Mouse (Mus musculus): ENCODE results near the gene Itga9. TPM values are rescaled to one million over a fixed set of nuclear protein-coding genes. Genes with fewer than 3 reads are reported as not detected.

Itga9 gene
- polyA plus RNA-seq, 1 experiment, result not detected

DNA sequence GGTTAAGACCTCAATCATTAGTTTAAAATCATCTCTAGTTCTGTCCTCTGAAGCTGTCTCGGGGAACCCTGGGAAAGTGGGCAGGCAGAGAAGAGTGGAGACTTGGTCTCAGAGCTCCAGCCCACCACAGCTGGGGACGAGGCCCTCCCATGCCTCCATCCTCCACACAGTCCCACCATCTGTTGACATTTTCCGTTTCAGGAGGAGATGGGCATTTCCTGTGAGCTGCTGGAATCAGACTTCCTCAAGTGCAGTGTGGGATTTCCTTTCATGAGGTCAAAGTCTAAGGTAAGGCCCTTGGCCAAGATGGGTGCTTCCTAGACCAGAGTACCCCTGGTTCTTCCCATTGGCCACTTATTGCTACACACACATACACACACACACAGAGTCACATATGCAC, 226.0 kb downstream of the Itga9 start:
- H3K79me2 ChIP-seq (ENCODE audit: control insufficient read depth, insufficient read depth), result no peaks in the 10 kb centered on the region
- no peaks in the 10 kb centered on the region for H3K27me3 ChIP-seq (ENCODE audit: control insufficient read depth, insufficient read depth, insufficient read length)
- no peak overlapping the region for H3ac ChIP-seq (ENCODE audit: control insufficient read depth, insufficient read length, low read depth)
- H3K4me3 ChIP-seq (ENCODE audit: insufficient read depth, poor library complexity, severe bottlenecking), result no peak overlapping the region
- no peak for TF ChIP-seq USF1 (IDR thresholded peaks at IDR 0.05; ENCODE audit: low read depth)
- TF ChIP-seq MAX (IDR thresholded peaks at IDR 0.05), result no peak
- TF ChIP-seq CTCF (IDR thresholded peaks at IDR 0.05; ENCODE audit: control insufficient read depth, insufficient read depth, insufficient read length), result no peak
- TF ChIP-seq MYOG (IDR thresholded peaks at IDR 0.05; ENCODE audit: control insufficient read depth, extremely low read depth, insufficient read length), result no peak
- TF ChIP-seq FOSL1 (IDR thresholded peaks at IDR 0.05; ENCODE audit: insufficient read depth, low read length, poor library complexity, severe bottlenecking), result no peak
- TF ChIP-seq CEBPB (IDR thresholded peaks at IDR 0.05; ENCODE audit: low read depth), result no peak
- TF ChIP-seq MYOD1 (IDR thresholded peaks at IDR 0.05; ENCODE audit: control insufficient read depth, insufficient read length, low read depth), result no peak
- H3K36me3 ChIP-seq (ENCODE audit: control insufficient read depth, insufficient read depth), result no peaks in the 10 kb centered on the region
- no peaks in the 10 kb centered on the region for H3K79me3 ChIP-seq (ENCODE audit: low read depth)

GRCm38 (mm10) chr9:118833413-118833812, 226.9 kb downstream of the Itga9 start:
- Histone ChIP-seq H3K4me3 (ENCODE audit: insufficient read depth, poor library complexity, severe bottlenecking) (no peak overlapping the region), H3K79me2 (ENCODE audit: control insufficient read depth, insufficient read depth) (no peaks in the 10 kb centered on the region), H3K36me3 (ENCODE audit: control insufficient read depth, insufficient read depth) (no peaks in the 10 kb centered on the region), H3K79me3 (ENCODE audit: low read depth) (no peaks in the 10 kb centered on the region), H3ac (ENCODE audit: control insufficient read depth, insufficient read length, low read depth) (no peak overlapping the region), H3K27me3 (ENCODE audit: control insufficient read depth, insufficient read depth, insufficient read length) (no peaks in the 10 kb centered on the region)
- TF ChIP-seq MYOG (IDR thresholded peaks at IDR 0.05; ENCODE audit: control insufficient read depth, extremely low read depth, insufficient read length) (no peak), USF1 (IDR thresholded peaks at IDR 0.05; ENCODE audit: low read depth) (no peak), MYOD1 (IDR thresholded peaks at IDR 0.05; ENCODE audit: control insufficient read depth, insufficient read length, low read depth) (no peak), FOSL1 (IDR thresholded peaks at IDR 0.05; ENCODE audit: insufficient read depth, low read length, poor library complexity, severe bottlenecking) (no peak), CEBPB (IDR thresholded peaks at IDR 0.05; ENCODE audit: low read depth) (no peak), MAX (IDR thresholded peaks at IDR 0.05) (no peak), CTCF (IDR thresholded peaks at IDR 0.05; ENCODE audit: control insufficient read depth, insufficient read depth, insufficient read length) (no peak)

- Histone ChIP-seq H3K36me3 (ENCODE audit: control insufficient read depth, insufficient read depth) (no peaks in the 10 kb centered on the region), H3ac (ENCODE audit: control insufficient read depth, insufficient read length, low read depth) (no peak overlapping the region), H3K79me2 (ENCODE audit: control insufficient read depth, insufficient read depth) (no peaks in the 10 kb centered on the region), H3K4me3 (ENCODE audit: insufficient read depth, poor library complexity, severe bottlenecking) (no peak overlapping the region), H3K79me3 (ENCODE audit: low read depth) (no peaks in the 10 kb centered on the region), H3K27me3 (ENCODE audit: control insufficient read depth, insufficient read depth, insufficient read length) (peaks cover 6% of the 10 kb centered on the region)
- TF ChIP-seq MYOG (IDR thresholded peaks at IDR 0.05; ENCODE audit: control insufficient read depth, extremely low read depth, insufficient read length), result no peak
- no peak for TF ChIP-seq MYOD1 (IDR thresholded peaks at IDR 0.05; ENCODE audit: control insufficient read depth, insufficient read length, low read depth)
- TF ChIP-seq FOSL1 (IDR thresholded peaks at IDR 0.05; ENCODE audit: insufficient read depth, low read length, poor library complexity, severe bottlenecking), result no peak
- TF ChIP-seq CEBPB (IDR thresholded peaks at IDR 0.05; ENCODE audit: low read depth), result no peak
- TF ChIP-seq CTCF (IDR thresholded peaks at IDR 0.05; ENCODE audit: control insufficient read depth, insufficient read depth, insufficient read length), result no peak
- no peak for TF ChIP-seq MAX (IDR thresholded peaks at IDR 0.05)
- no peak for TF ChIP-seq USF1 (IDR thresholded peaks at IDR 0.05; ENCODE audit: low read depth)
Measured at GRCm38 (mm10) chr9:118838910-118839667, 232.6 kb downstream of the Itga9 start.

GRCm38 (mm10) chr9:118841247-118841646, 234.8 kb downstream of the Itga9 start:
- H3K4me3 ChIP-seq (ENCODE audit: insufficient read depth, poor library complexity, severe bottlenecking), result no peak overlapping the region
- TF ChIP-seq MAX (IDR thresholded peaks at IDR 0.05) (no peak), CTCF (IDR thresholded peaks at IDR 0.05; ENCODE audit: control insufficient read depth, insufficient read depth, insufficient read length) (no peak), CEBPB (IDR thresholded peaks at IDR 0.05; ENCODE audit: low read depth) (no peak), MYOD1 (IDR thresholded peaks at IDR 0.05; ENCODE audit: control insufficient read depth, insufficient read length, low read depth) (no peak), MYOG (IDR thresholded peaks at IDR 0.05; ENCODE audit: control insufficient read depth, extremely low read depth, insufficient read length) (no peak), FOSL1 (IDR thresholded peaks at IDR 0.05; ENCODE audit: insufficient read depth, low read length, poor library complexity, severe bottlenecking) (no peak), USF1 (IDR thresholded peaks at IDR 0.05; ENCODE audit: low read depth) (no peak)
- no peaks in the 10 kb centered on the region for H3K36me3 ChIP-seq (ENCODE audit: control insufficient read depth, insufficient read depth)
- peaks cover 6% of the 10 kb centered on the region for H3K27me3 ChIP-seq (ENCODE audit: control insufficient read depth, insufficient read depth, insufficient read length)
- no peaks in the 10 kb centered on the region for H3K79me2 ChIP-seq (ENCODE audit: control insufficient read depth, insufficient read depth)
- no peak overlapping the region for H3ac ChIP-seq (ENCODE audit: control insufficient read depth, insufficient read length, low read depth)
- H3K79me3 ChIP-seq (ENCODE audit: low read depth), result no peaks in the 10 kb centered on the region

DNA sequence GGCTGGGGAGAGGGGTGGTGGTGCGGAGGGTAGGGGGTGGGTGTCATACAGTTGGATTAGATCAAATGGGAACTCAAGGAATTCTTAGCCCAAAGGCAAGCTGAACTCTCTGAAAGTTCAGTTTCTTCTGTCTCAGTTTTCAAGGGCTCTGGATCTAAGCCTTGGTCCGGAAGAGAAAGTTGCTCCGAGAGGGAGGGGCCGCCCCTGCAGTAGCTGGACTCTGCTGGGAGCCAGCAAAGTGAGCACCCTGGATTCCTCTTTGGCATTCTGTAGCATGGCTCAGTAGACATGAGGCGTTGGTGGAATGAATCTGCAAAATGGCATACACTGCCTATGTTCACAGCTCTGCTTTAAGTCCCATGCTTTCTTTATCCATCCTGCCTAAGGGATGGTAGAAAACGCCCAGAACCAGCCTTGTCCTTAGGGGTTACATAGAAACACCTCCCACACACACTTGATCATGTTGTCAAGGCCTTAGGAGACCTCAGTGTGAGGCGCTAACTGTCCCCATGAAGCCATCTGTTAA, 235.5 kb downstream of the Itga9 start:
- Histone ChIP-seq H3ac (ENCODE audit: control insufficient read depth, insufficient read length, low read depth) (no peak overlapping the region), H3K36me3 (ENCODE audit: control insufficient read depth, insufficient read depth) (no peaks in the 10 kb centered on the region), H3K27me3 (ENCODE audit: control insufficient read depth, insufficient read depth, insufficient read length) (peaks cover 9% of the 10 kb centered on the region), H3K4me3 (ENCODE audit: insufficient read depth, poor library complexity, severe bottlenecking) (no peak overlapping the region), H3K79me3 (ENCODE audit: low read depth) (no peaks in the 10 kb centered on the region), H3K79me2 (ENCODE audit: control insufficient read depth, insufficient read depth) (no peaks in the 10 kb centered on the region)
- no peak for TF ChIP-seq CEBPB (IDR thresholded peaks at IDR 0.05; ENCODE audit: low read depth)
- TF ChIP-seq FOSL1 (IDR thresholded peaks at IDR 0.05; ENCODE audit: insufficient read depth, low read length, poor library complexity, severe bottlenecking), result no peak
- TF ChIP-seq MYOD1 (IDR thresholded peaks at IDR 0.05; ENCODE audit: control insufficient read depth, insufficient read length, low read depth), result no peak
- TF ChIP-seq CTCF (IDR thresholded peaks at IDR 0.05; ENCODE audit: control insufficient read depth, insufficient read depth, insufficient read length), result no peak
- no peak for TF ChIP-seq MYOG (IDR thresholded peaks at IDR 0.05; ENCODE audit: control insufficient read depth, extremely low read depth, insufficient read length)
- no peak for TF ChIP-seq MAX (IDR thresholded peaks at IDR 0.05)
- no peak for TF ChIP-seq USF1 (IDR thresholded peaks at IDR 0.05; ENCODE audit: low read depth)
